Mouse (Mus musculus): ENCODE data around the gene 4921517D22Rik. TPM values are rescaled to one million over a fixed set of nuclear protein-coding genes. Genes with fewer than 3 reads are reported as not detected.

Gene 4921517D22Rik
- polyA plus RNA-seq, 1 experiment = not detected

- Histone ChIP-seq H3K4me3 (replicated peaks; ENCODE audit: insufficient read depth, low read depth, low read length) (no peak overlapping the region), H3K27me3 (ENCODE audit: control insufficient read depth, insufficient read depth, low read length) (no peaks in the 10 kb centered on the region), H3K4me1 (ENCODE audit: control insufficient read depth, insufficient read depth, low read length) (peaks cover 40% of the 10 kb centered on the region), H3K27ac (ENCODE audit: insufficient read depth, low read length) (peak overlapping the region; percentile 22; the same call in 1 of the 2 replicates)
- DNase-seq = peak in 1 of 2 experiments; percentile 46
- TF ChIP-seq POLR2A (IDR thresholded peaks at IDR 0.05; ENCODE audit: borderline replicate concordance, insufficient read depth, low read length) = no peak
- 26% methylated on average over 11 of the region's 11 CpGs for WGBS
Observed at GRCm38 (mm10) chr13:59646674-59647244, 47.1 kb downstream of the 4921517D22Rik start.

GRCm38 (mm10) chr13:59645491-59645890 lies 48.4 kb downstream of the 4921517D22Rik start:
- H3K4me3 ChIP-seq (replicated peaks; ENCODE audit: insufficient read depth, low read depth, low read length) = no peak overlapping the region
- DNase-seq = peak in 1 of 2 experiments; percentile 7
- H3K27ac ChIP-seq (ENCODE audit: insufficient read depth, low read length) = no peak overlapping the region
- WGBS = 84% methylated on average over 3 of the region's 3 CpGs
- TF ChIP-seq CTCF (IDR thresholded peaks at IDR 0.05; ENCODE audit: borderline replicate concordance, insufficient read depth, low read depth, low read length) = no peak
- H3K4me1 ChIP-seq (ENCODE audit: control insufficient read depth, insufficient read depth, low read length) = peaks cover 43% of the 10 kb centered on the region
- no peaks in the 10 kb centered on the region for H3K27me3 ChIP-seq (ENCODE audit: control insufficient read depth, insufficient read depth, low read length)

- Histone ChIP-seq H3K27me3 (ENCODE audit: control insufficient read depth, insufficient read depth, low read length) (no peaks in the 10 kb centered on the region), H3K4me3 (replicated peaks; ENCODE audit: insufficient read depth, low read depth, low read length) (no peak overlapping the region), H3K27ac (ENCODE audit: insufficient read depth, low read length) (no peak overlapping the region), H3K4me1 (ENCODE audit: control insufficient read depth, insufficient read depth, low read length) (peaks cover 45% of the 10 kb centered on the region)
- DNase-seq = no peak
- no peak for TF ChIP-seq POLR2A (IDR thresholded peaks at IDR 0.05; ENCODE audit: borderline replicate concordance, insufficient read depth, low read length)
- 93% methylated on average over 2 of the region's 2 CpGs for WGBS
Observed at GRCm38 (mm10) chr13:59642818-59643217, 51.1 kb downstream of the 4921517D22Rik start.

- H3K27ac ChIP-seq (ENCODE audit: insufficient read depth, low read length) = peak overlapping the region; percentile 76
- DNase-seq = peak in 1 of 2 experiments; percentile 95
Observed at GRCm38 (mm10) chr13:59640178-59640440, 53.8 kb downstream of the 4921517D22Rik start.

GRCm38 (mm10) chr13:59639368-59640177 lies 54.3 kb downstream of the 4921517D22Rik start:
- WGBS = 19% methylated on average over 16 of the region's 16 CpGs
- Histone ChIP-seq H3K27ac (ENCODE audit: insufficient read depth, low read length) (peak overlapping the region; percentile 76), H3K27me3 (ENCODE audit: control insufficient read depth, insufficient read depth, low read length) (no peaks in the 10 kb centered on the region), H3K4me1 (ENCODE audit: control insufficient read depth, insufficient read depth, low read length) (peaks cover 24% of the 10 kb centered on the region; the same call in 1 of the 2 replicates), H3K4me3 (replicated peaks; ENCODE audit: insufficient read depth, low read depth, low read length) (no peak overlapping the region)
- peak in 1 of 2 experiments; percentile 89 for DNase-seq
- TF ChIP-seq POLR2A (IDR thresholded peaks at IDR 0.05; ENCODE audit: borderline replicate concordance, insufficient read depth, low read length) (peak; percentile 41; the same call in 1 of the 2 replicates), CTCF (IDR thresholded peaks at IDR 0.05; ENCODE audit: borderline replicate concordance, insufficient read depth, low read depth, low read length) (no peak)

More at GRCm38 (mm10) chr13:59640178-59640440, 53.8 kb downstream of the 4921517D22Rik start:
- 15% methylated on average over 6 of the region's 6 CpGs for WGBS
- Histone ChIP-seq H3K4me1 (ENCODE audit: control insufficient read depth, insufficient read depth, low read length) (peaks cover 24% of the 10 kb centered on the region; the same call in 1 of the 2 replicates), H3K27me3 (ENCODE audit: control insufficient read depth, insufficient read depth, low read length) (no peaks in the 10 kb centered on the region), H3K4me3 (replicated peaks; ENCODE audit: insufficient read depth, low read depth, low read length) (no peak overlapping the region)
- TF ChIP-seq POLR2A (IDR thresholded peaks at IDR 0.05; ENCODE audit: borderline replicate concordance, insufficient read depth, low read length) = no peak
- TF ChIP-seq CTCF (IDR thresholded peaks at IDR 0.05; ENCODE audit: borderline replicate concordance, insufficient read depth, low read depth, low read length) = no peak

- Histone ChIP-seq H3K4me3 (replicated peaks; ENCODE audit: insufficient read depth, low read depth, low read length) (no peak overlapping the region), H3K27ac (ENCODE audit: insufficient read depth, low read length) (no peak overlapping the region), H3K4me1 (ENCODE audit: control insufficient read depth, insufficient read depth, low read length) (peaks cover 24% of the 10 kb centered on the region; the same call in 1 of the 2 replicates), H3K27me3 (ENCODE audit: control insufficient read depth, insufficient read depth, low read length) (no peaks in the 10 kb centered on the region)
- TF ChIP-seq CTCF (IDR thresholded peaks at IDR 0.05; ENCODE audit: borderline replicate concordance, insufficient read depth, low read depth, low read length) = no peak
- TF ChIP-seq POLR2A (IDR thresholded peaks at IDR 0.05; ENCODE audit: borderline replicate concordance, insufficient read depth, low read length) = no peak
- 84% methylated on average over 7 of the region's 7 CpGs for WGBS
- no peak for DNase-seq
Observed at GRCm38 (mm10) chr13:59637800-59638199, 56.1 kb downstream of the 4921517D22Rik start.

Other genes starting within 250 kb of the 4921517D22Rik start
- 103 and 114 TPM in 2 replicates for gene Agtpbp1, start 108.9 kb downstream of the 4921517D22Rik start, polyA plus RNA-seq (2012; rRNA removed)
- gene Naa35, start 108.8 kb downstream of the 4921517D22Rik start, polyA plus RNA-seq (2012; rRNA removed) = 76.9 and 91.6 TPM in 2 replicates
- 23.3 and 27.8 TPM in 2 replicates for gene Golm1, start 18.3 kb downstream of the 4921517D22Rik start, polyA plus RNA-seq (2012; rRNA removed)
- 0.03 and 0.25 TPM in 2 replicates for gene Spata31d1a, start 16.2 kb upstream of the 4921517D22Rik start, polyA plus RNA-seq (2012; rRNA removed)
- gene Spata31d1b, start 18.2 kb upstream of the 4921517D22Rik start, polyA plus RNA-seq (2012; rRNA removed) = not detected in 2 replicates
- gene Spata31d1d, start 37.6 kb upstream of the 4921517D22Rik start, polyA plus RNA-seq (2012; rRNA removed) = 0.03 TPM in 2 replicates
- gene 1700014D04Rik, start 52.6 kb upstream of the 4921517D22Rik start, polyA plus RNA-seq (2012; rRNA removed) = 0.17 and 0.28 TPM in 2 replicates
- 296 and 301 TPM in 2 replicates for gene Isca1, start 75.7 kb upstream of the 4921517D22Rik start, polyA plus RNA-seq (2012; rRNA removed)
- not detected in 2 replicates for gene Gm49354, start 88.1 kb upstream of the 4921517D22Rik start, polyA plus RNA-seq (2012; rRNA removed)
- 35.5 and 36.5 TPM in 2 replicates for gene Tut7, start 129.0 kb upstream of the 4921517D22Rik start, polyA plus RNA-seq (2012; rRNA removed)

All from cerebellum, adult 2 months (tissue).